Mouse (Mus musculus) ZHBTc4 (cell line): ENCODE measurements at regions not wholly inside any gene's neighbourhood (a gene's known extent, or its start where the extent isn't known, plus 50 kb on each side); places are given as distances from the start of the nearest gene placed in this dataset.
A peak's percentile ranks its signal among the peaks of the same experiment; 100 is the strongest.

ENCODE experiments used
- DNase-seq: peaks from one replicate; pipeline ENCODE4 v3.0.0-alpha.2; 2011; ENCODE audit warnings: low read depth, low spot score

- no peak for DNase-seq
These were observed 382.3 kb downstream of the Vrk1 start for GRCm38 (mm10) chr12:106392316-106392715.

- DNase-seq = no peak
These were observed 389.1 kb downstream of the Vrk1 start for GRCm38 (mm10) chr12:106399085-106399484.

- peak; percentile 55 for DNase-seq
These were observed 401.0 kb downstream of the Vrk1 start for GRCm38 (mm10) chr12:106411075-106411474.

- DNase-seq = no peak
These were observed 416.6 kb downstream of the Vrk1 start for GRCm38 (mm10) chr12:106426631-106427030.

- no peak for DNase-seq
These were observed 420.0 kb downstream of the Vrk1 start for GRCm38 (mm10) chr12:106429991-106430390.

GRCm38 (mm10) chr12:106445151-106445550 lies 435.1 kb downstream of the Vrk1 start:
- no peak for DNase-seq

- peak; percentile 73 for DNase-seq
These were observed 435.9 kb downstream of the Vrk1 start for GRCm38 (mm10) chr12:106445976-106446375.

GRCm38 (mm10) chr12:106446876-106447532 lies 437.0 kb downstream of the Vrk1 start:
- peak; percentile 82 for DNase-seq

GRCm38 (mm10) chr12:106448551-106448950 lies 438.5 kb downstream of the Vrk1 start:
- DNase-seq = no peak

GRCm38 (mm10) chr12:106453491-106453890 lies 443.5 kb downstream of the Vrk1 start:
- no peak for DNase-seq

- DNase-seq = no peak
These were observed 448.2 kb downstream of the Vrk1 start for GRCm38 (mm10) chr12:106458215-106458614.

GRCm38 (mm10) chr12:106460650-106461049 lies 450.6 kb downstream of the Vrk1 start:
- DNase-seq = no peak

- no peak for DNase-seq
These were observed 452.3 kb downstream of the Vrk1 start for GRCm38 (mm10) chr12:106462281-106462680.

- DNase-seq = no peak
These were observed 454.7 kb downstream of the Vrk1 start for GRCm38 (mm10) chr12:106464701-106465100.

GRCm38 (mm10) chr12:106468173-106468860 lies 458.3 kb downstream of the Vrk1 start:
- no peak for DNase-seq

GRCm38 (mm10) chr12:106474501-106475165 lies 464.6 kb downstream of the Vrk1 start:
- DNase-seq = peak; percentile 83

GRCm38 (mm10) chr12:106475486-106476050 lies 465.5 kb downstream of the Vrk1 start:
- no peak for DNase-seq

- DNase-seq = no peak
These were observed 467.1 kb downstream of the Vrk1 start for GRCm38 (mm10) chr12:106477040-106477665.

GRCm38 (mm10) chr12:106477731-106478130 lies 467.7 kb downstream of the Vrk1 start:
- no peak for DNase-seq

GRCm38 (mm10) chr12:106478381-106478781 lies 468.4 kb downstream of the Vrk1 start:
- peak; percentile 66 for DNase-seq

- no peak for DNase-seq
These were observed 469.2 kb downstream of the Vrk1 start for GRCm38 (mm10) chr12:106479067-106479877.
